Mouse (Mus musculus) cerebellum, postnatal 14 days (tissue): ENCODE measurements at regions not wholly inside any gene's neighbourhood (a gene's known extent, or its start where the extent isn't known, plus 50 kb on each side); places are given as distances from the start of the nearest gene placed in this dataset.

Experiments
- DNase-seq, 2 experiments: peaks; one replicate each; pipeline ENCODE4 v3.0.0; 2021; ENCODE audit warnings: mixed read lengths in 2 of 2

- peak in 1 of 2 experiments; percentile 4 for DNase-seq
Observed at GRCm38 (mm10) chr1:33042424-33042823, 495.3 kb upstream of the Gm5415 start.

- no peak for DNase-seq
Observed at GRCm38 (mm10) chr1:33040740-33041139, 493.6 kb upstream of the Gm5415 start.

GRCm38 (mm10) chr1:33031991-33032390, 484.9 kb upstream of the Gm5415 start:
- no peak for DNase-seq

- DNase-seq = peak; percentile 13 to 26
Observed at GRCm38 (mm10) chr1:33026683-33027415, 479.8 kb upstream of the Gm5415 start.

- DNase-seq = no peak
Observed at GRCm38 (mm10) chr1:33025379-33025778, 478.3 kb upstream of the Gm5415 start.

GRCm38 (mm10) chr1:33022852-33023251, 475.8 kb upstream of the Gm5415 start:
- no peak for DNase-seq

GRCm38 (mm10) chr1:33003992-33004391, 456.9 kb upstream of the Gm5415 start:
- no peak for DNase-seq

GRCm38 (mm10) chr1:32964957-32965356, 417.9 kb upstream of the Gm5415 start:
- no peak for DNase-seq

GRCm38 (mm10) chr1:32959316-32959715, 412.2 kb upstream of the Gm5415 start:
- peak; percentile 6 to 21 for DNase-seq

GRCm38 (mm10) chr1:32946254-32946653, 399.2 kb upstream of the Gm5415 start:
- DNase-seq = peak; percentile 7 to 49

- no peak for DNase-seq
Observed at GRCm38 (mm10) chr1:32930381-32930780, 383.3 kb upstream of the Gm5415 start.

GRCm38 (mm10) chr1:32902437-32902836, 355.3 kb upstream of the Gm5415 start:
- DNase-seq = no peak

GRCm38 (mm10) chr1:32887728-32888127, 340.6 kb upstream of the Gm5415 start:
- DNase-seq = no peak

GRCm38 (mm10) chr1:32872920-32873319, 325.8 kb upstream of the Gm5415 start:
- no peak for DNase-seq

- no peak for DNase-seq
Observed at GRCm38 (mm10) chr1:32866111-32866510, 319.0 kb upstream of the Gm5415 start.

GRCm38 (mm10) chr1:32858040-32858439, 310.9 kb upstream of the Gm5415 start:
- no peak for DNase-seq
